Mouse (Mus musculus): Measurements from ENCODE around the gene Defa28. TPM values are rescaled to one million over a fixed set of nuclear protein-coding genes. Genes with fewer than 3 reads are reported as not detected.
"Not testable (repeated sequence)": the region's sequence is repeated elsewhere in the genome, so short reads cannot be mapped to it uniquely, and the experiment has no call there.

Gene Defa28
- not detected for polyA plus RNA-seq (2017; shearing (Covaris generic))

GRCm38 (mm10) chr8:21582706-21583105 is at the start of gene Defa28:
Gene Defa28, plus strand, starts transcription at chr8:21583006.
- ATAC-seq, result not testable (repeated sequence)

GRCm38 (mm10) chr8:21565086-21565485 is 17.7 kb upstream of the Defa28 start, which contains the start of gene Defa37:
Gene Defa37, plus strand, starts transcription at chr8:21565386.
- not testable (repeated sequence) for ATAC-seq

- not testable (repeated sequence) for ATAC-seq
These were observed 11.6 kb downstream of the Defa28 start, which contains the start of gene Gm7861 for GRCm38 (mm10) chr8:21594408-21594807. Gene Gm7861, minus strand, starts transcription at chr8:21594508.

- not testable (repeated sequence) for ATAC-seq
These were observed 35.1 kb downstream of the Defa28 start, which contains the start of gene Defa26 for GRCm38 (mm10) chr8:21617883-21618282. Gene Defa26, plus strand, starts transcription at chr8:21618183.

Other genes starting within 250 kb of the Defa28 start
- gene Defa2, start 204.5 kb upstream of the Defa28 start, polyA plus RNA-seq (2017; shearing (Covaris generic)), result not detected
- gene Defa33, start 191.2 kb upstream of the Defa28 start, polyA plus RNA-seq (2017; shearing (Covaris generic)), result not detected
- not detected for gene Defa36, start 155.6 kb upstream of the Defa28 start, polyA plus RNA-seq (2017; shearing (Covaris generic))
- gene Gm7849, start 126.4 kb upstream of the Defa28 start, polyA plus RNA-seq (2017; shearing (Covaris generic)), result not detected
- not detected for gene Defa20, start 73.7 kb upstream of the Defa28 start, polyA plus RNA-seq (2017; shearing (Covaris generic))
- not detected for gene Defa32, start 54.0 kb upstream of the Defa28 start, polyA plus RNA-seq (2017; shearing (Covaris generic))
- not detected for gene Defa37, start 17.6 kb upstream of the Defa28 start, polyA plus RNA-seq (2017; shearing (Covaris generic))
- gene Gm7861, start 11.5 kb downstream of the Defa28 start, polyA plus RNA-seq (2017; shearing (Covaris generic)), result not detected
- not detected for gene Defa26, start 35.2 kb downstream of the Defa28 start, polyA plus RNA-seq (2017; shearing (Covaris generic))
- not detected for gene Defa17, start 72.8 kb downstream of the Defa28 start, polyA plus RNA-seq (2017; shearing (Covaris generic))
- gene Defa34, start 82.8 kb downstream of the Defa28 start, polyA plus RNA-seq (2017; shearing (Covaris generic)), result not detected
- gene AY761184, start 120.6 kb downstream of the Defa28 start, polyA plus RNA-seq (2017; shearing (Covaris generic)), result not detected
- not detected for gene Defa24, start 151.5 kb downstream of the Defa28 start, polyA plus RNA-seq (2017; shearing (Covaris generic))
- not detected for gene Defb50, start 240.5 kb downstream of the Defa28 start, polyA plus RNA-seq (2017; shearing (Covaris generic))